Mouse (Mus musculus) mesoderm, embryonic 11.5 days (tissue): ENCODE results near the gene Mr1.

ENCODE experiments used
- DNase-seq: peaks from one replicate; pipeline ENCODE4 v3.0.0-alpha.2; 2012; ENCODE audit warnings: low read depth, low spot score

The Mr1 gene

DNA sequence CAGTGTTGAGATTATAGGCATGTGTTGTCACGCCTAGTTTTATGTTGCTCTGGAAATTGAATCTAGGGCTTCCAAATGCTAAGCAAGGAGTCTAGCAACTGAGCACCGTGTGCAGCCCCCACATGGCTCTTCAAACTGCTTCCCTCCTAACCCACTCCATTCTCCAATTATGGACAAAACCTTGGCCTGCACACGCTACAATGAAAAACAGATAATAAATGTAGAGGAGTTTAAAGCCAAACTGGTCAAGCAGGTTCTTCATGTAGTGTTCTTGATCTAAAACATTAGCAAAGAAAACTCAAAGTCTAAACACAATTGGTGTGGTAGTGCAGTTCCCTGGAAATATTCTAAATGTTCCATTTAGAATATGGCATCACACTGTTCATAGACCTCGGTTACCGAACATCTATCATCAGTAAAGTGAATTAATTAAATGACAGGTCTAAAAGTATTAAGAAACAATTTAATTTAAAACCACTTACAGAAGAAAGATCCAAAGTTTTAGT lies 19.1 kb downstream of the Mr1 start:
- DNase-seq = no peak

DNA sequence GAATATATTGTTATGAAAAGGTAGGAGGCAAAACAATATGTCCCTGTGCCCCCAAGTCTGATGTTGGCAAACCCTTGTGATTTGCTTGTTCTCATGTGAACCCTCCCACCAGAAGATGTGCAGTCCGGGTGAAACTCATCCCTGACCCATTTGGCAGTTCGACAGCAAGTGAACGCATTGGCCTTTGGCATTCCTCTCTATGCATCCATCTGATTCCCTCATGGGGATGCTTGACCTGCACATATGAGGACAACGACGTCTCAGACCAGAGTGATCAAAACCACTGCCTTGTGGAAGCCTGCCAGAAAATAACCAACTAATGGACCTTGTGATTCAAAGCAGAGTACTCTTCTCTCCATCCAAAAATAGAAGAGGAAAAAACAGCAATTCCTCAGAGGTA lies 19.9 kb downstream of the Mr1 start:
- no peak for DNase-seq

DNA sequence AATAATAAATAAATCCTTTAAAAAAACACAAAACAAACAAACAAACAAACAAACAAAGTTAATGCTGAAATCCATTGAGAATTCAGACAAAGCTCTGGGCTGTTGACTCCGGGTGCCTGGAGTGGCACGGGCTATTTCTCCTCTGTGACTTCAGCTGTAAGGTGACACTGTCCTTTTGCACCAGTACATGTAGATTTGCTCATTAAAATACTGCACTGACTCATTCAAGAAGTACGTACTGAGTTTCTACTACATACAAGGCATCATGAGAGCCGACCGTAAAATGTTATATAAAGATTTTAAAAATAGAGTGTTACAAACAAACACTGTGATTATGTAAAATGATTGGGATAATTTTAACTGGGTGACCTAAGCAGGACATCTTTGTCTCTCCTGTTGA lies 22.2 kb downstream of the Mr1 start:
- no peak for DNase-seq

DNA sequence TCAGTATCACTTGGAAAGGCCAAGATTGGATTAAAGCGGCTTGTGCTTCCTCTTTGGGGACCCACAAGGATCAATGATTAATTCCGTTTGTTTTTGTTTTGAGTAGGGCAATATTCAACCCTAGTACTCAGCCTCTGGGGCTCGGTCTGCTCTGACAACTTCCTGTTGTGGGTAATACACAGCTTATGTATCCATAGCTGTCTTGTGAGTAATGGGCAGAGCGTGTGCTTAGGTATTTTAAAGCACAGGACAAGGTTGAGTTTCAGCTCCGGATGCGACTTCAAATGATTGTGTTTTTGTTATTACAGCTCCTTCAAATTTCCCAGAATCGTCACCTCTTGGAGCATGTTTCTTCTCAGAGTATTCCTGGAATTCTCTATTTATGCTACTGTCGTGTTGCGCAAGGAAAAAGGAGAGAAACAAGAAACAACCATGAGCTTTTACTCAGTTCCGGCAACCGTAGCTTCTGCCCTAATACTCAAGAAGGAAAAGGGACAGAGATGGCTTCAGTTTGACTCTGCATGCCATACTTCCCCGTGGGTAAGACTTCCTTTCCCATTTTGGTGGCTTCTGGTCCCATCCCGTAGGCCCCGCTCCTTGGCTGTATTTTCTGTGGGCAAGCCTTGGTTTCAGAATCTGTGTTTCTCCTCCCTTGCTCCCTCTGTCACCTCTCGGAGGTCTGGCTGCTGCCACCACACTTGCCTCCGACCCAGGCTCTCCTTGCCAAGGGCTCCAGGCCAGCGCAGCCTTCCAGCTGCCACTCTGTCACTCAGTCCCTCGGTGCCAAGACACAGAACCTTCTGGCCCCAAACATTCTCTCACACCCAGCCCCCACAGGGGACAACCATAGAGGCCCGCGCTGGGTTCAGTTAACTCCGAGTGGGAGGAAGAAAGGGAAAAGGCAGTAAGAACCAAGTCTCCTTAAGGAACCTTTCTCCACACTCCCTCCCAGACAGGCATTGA lies 24.4 kb downstream of the Mr1 start:
- DNase-seq = no peak

DNA sequence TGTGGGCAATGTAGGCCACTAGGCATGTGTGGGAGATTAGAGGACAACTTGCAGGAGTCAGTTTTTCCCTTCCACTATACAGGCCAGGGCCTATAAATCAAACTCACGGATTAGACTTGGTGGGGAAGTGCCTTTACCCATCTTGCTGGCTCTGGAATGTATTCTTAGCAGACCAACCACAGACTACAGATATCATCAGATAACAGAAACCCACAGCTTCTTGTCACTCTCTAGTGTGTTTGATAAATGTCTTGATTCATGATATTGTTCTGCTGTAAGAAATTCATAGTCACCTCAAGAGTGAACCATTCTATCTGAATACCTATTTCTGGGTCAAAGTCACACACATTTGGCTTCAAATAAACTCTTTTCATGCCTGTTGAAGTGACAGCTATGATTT lies 26.9 kb downstream of the Mr1 start:
- no peak for DNase-seq

DNA sequence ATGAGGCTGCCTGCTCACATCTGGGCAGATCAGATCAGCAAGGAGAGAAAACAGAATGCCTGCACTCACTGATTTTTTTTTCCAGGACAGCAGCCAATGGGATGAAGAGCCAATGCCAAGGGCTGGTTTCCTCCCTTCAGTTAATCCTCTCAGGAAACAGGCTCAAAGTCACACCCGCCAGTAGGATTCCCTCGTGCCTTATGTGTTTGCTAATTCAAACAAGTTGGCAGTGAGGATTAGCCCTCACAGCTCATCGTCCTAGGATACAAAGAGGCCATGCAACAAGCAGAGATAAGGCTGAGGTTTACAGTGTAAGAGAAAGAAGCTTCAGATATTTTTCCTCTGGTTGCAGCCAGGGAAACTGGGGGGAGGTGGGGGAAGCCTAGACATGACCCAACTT lies 32.7 kb downstream of the Mr1 start:
- no peak for DNase-seq

DNA sequence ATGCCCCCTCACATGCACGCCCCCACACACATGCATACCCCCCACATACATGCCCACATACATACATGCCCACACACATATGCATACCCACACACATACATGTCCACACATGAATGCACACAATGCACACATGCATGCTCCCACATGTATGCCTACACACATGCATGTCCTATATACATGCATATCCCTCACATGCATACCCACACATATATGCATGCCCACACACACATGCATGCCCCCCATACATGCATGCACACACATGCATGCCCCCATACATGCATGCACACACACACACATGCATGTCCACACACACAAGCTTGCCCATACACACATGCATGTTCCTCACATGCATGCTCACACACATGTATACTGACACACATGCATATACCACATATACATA lies 33.7 kb downstream of the Mr1 start:
- DNase-seq = no peak

DNA sequence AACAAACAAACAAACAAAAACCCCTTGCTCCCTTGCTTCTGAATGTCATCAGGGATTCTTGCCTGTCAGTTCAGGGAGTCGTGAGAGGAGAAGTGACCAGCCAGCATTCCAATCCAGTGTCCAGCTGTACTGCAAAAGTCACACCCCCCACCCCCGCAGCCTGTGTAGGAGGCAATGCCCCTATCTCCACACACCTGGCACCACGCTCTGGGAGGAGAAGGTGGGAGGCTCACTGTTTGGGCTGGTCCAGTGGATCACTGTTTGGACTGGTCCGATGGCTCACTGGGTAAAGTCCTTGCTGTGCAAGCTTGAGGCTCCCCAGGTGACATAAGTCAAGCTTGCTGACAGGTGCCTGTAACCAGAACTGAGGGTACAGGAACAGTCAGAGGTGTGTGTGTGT lies 34.5 kb downstream of the Mr1 start:
- no peak for DNase-seq

DNA sequence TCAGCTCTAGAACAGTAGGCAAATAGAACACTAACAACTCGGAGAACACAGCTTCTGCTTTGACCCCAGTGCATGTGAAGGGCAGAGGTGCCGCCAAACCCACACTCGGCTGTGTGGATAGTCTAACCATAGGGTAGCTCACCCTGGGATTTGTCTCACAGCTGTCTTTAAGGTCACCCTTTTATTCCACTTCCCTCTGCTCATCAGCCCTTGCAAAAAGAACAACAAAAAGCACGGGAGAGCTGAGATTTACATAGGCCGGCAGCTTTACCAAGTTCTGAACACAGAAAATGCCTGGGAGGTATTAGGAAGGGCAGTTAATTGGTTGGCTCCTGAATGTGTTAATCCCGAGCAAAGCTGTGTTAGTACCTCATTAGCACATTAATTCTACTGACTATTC lies 35.1 kb downstream of the Mr1 start:
- no peak for DNase-seq

DNA sequence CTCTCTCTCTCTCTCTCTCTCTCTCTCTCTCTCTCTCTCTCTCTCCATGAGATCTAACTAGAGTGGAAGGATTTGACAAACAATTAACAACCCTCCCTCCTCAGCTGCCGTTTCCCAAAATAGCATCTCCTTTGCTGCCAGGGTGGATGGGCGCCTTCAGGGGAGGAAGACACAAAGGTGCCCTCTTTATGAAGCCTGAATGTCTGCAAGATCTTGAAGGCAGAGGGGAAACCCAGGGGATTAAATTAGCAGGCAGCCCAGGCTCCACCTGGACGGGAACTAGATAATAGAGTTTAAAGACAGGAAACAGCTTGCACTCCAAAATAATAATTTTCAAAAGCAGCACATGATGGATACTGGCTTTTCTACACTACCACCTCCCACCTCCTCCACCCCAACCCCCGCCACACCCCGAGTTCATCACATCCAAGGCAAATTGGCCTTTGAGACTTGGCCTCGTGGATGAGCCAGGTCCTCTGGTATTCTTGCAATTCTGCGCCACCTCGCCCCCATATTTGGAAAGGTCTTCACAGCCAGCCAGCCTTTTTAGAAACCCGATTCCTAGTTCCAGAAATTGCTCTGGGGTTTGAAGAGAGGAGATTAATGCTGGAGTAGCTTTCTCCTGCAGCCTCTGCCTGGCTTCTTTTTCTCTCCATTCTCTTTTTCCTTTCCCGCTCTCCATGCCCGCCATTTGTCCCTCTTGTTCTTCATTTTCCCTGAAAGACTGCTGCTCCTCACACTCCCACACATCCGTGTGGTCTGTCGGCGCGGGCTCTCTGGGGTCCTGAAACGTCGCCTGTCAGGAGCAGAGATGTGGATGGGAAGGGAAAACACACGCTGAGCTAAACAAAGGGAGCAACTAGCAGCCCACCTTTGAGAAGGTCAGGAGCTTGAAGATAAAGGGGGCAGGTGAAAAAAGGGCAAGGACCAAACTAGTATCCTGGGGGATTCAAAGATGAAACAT lies 36.9 kb downstream of the Mr1 start:
- no peak for DNase-seq

DNA sequence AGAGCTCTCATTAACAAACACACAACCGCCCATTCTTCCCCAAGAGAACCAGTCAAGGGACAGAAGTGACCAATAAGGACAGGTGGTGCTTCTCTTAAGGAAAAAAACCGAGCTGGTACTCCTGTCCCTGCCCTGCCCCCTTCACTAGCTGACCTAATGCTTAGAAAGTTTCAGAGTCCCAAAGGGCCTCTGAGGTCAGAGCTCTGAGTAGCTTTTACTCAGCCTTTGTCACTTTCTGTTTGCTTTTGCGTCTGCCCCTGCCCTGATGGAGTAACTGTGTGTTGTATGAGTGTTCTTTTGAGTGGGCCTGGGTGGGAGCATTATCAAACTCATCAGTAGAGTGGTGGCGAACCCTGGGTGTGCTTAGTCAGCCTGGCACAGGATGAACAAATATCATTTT lies 38.2 kb downstream of the Mr1 start:
- DNase-seq = peak; percentile 47

DNA sequence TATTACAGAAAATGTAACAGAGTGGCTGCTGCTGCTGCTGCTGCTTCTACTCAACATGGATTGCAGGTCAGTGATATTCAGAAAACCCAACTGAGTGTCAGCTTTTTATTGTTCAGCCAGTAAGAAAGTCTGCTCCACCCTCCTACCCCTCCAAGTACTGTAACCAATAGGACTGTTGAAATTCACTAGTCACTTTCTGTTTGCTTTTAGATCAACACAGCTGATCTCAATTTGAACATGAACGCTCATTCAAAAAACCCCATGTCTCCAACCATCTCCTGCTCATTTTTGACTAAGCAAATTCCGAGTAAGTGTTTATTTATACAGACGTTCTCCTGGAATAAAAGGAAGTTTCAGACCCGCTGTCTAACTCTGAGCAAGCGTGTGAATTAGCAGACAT lies 38.8 kb downstream of the Mr1 start:
- no peak for DNase-seq

DNA sequence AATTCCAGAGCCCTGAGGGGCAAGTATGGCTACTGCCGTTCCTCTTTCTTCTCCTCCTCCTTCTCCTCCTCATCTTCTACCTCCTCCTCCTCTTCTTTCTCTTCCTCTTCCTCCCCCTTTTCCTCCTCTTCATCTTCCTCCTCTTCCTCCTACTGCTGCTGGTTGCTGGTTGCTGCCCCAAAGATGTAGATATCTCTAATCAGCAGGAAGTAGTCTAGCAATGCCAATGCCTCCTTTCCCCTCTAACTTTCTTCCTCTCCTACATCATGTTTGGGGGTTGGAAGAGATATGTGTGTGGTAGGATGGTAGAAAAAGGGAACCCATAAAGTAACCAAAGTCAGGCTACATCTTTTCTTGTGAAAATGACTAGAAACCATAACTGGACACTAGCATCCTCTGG lies 40.3 kb downstream of the Mr1 start:
- no peak for DNase-seq

DNA sequence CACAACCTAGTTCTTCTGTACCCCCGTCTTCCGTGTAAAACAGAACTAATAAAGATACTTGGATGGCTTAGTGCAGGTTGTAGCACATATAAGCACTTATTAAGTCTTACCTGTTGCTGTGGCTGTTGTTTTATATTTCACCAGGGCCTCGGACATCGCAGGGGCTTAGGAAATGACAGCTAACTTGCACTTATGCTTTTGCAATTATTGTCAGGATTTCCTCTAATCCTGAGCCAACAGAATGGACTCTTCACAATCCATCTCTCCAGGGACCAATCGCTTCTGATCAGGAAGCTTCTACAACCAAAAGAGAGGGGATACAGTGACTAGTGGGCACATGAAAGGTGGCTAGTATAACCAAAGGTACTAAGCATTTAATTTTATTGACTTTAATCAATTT lies 42.6 kb downstream of the Mr1 start:
- DNase-seq = no peak

DNA sequence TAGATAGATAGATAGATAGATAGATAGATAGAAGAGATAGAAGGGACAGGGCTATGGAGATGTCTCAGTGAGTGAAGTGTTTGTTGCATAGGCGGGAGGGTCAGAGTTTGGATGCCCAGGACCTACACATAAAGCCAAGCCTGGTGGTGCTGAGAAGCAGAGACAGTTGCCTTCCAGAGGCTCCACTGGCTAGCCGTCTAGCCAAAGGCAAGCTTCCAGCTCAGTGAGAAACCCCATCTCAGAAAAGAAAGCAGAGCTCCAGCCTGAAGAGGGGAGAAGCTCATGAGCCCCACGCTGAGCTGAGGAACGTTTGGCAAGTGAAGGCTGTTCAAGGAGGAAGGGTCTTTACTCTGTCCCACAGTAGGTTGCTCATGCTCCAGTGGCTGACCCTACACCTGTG lies 44.0 kb downstream of the Mr1 start:
- DNase-seq = no peak

DNA sequence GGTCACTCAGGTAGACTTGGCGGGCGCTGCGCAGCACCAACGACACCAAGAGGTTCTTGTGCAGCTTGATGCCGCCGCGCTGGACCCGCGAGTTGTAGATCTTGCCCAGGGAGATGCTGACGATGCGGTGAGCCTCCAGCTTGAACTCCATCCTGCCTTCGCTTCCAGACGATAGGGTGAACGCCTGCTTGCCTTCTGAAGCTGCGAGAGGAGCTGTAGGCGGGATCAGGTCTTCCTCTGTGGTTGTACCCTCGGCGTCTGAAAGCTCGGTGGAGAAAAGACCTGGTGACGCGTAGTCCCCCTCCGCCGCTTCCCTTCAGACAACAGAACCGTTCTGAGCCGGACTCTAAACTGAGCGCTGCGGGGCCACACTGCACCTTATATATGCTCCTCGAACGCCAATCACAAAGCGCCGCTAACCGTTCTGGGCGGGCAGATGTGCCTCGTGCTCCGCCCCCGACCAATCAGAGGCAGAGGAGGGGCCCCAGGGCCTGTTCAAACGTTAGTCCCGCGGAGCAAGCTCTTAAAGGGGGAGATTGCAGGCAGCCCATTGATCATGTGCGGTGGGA lies 47.2 kb downstream of the Mr1 start, which contains the start of gene Ier5:
Gene Ier5 (minus strand): TSS at position 357 of the 569 bp plus-strand sequence.
- peak; percentile 98 for DNase-seq

DNA sequence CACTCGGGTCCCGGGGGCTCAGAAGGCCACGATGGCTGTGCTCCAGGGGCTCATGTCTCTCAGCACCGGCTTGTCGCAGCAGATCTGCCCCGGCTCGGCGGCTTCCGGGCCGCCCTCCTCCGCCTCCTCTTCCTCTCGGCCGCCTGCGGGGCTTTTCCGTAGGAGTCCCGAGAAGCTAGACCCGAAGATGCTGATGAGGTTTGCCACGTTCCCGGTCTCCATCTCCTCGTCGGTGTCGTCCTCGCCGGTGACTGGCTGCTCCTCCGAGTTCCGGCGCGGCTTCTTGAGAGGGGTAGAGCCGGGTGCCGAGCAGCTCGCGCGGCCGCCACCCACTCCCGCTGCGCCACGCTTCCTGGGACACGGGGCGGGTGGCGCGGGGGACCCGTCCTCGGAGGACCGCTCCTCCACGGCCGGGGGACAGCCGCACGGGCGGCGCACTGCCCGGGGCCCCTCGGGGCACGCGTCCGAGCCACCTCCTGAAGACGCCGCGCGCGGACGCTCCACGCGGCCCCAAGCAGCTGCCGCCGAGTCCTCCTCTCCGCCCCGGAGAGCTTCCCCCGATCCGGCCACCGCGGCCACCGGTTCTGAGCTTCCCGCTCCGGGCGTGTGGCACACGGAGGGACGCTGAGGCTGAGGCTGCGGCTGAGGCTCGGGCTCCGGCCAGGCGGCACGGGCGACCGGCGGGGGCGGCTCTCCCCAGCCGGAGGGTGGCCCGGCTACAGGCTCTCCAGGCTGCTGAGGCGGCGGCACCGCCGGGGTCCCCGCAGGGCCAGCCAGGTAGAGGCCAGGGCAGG lies 47.9 kb downstream of the Mr1 start:
- no peak for DNase-seq

DNA sequence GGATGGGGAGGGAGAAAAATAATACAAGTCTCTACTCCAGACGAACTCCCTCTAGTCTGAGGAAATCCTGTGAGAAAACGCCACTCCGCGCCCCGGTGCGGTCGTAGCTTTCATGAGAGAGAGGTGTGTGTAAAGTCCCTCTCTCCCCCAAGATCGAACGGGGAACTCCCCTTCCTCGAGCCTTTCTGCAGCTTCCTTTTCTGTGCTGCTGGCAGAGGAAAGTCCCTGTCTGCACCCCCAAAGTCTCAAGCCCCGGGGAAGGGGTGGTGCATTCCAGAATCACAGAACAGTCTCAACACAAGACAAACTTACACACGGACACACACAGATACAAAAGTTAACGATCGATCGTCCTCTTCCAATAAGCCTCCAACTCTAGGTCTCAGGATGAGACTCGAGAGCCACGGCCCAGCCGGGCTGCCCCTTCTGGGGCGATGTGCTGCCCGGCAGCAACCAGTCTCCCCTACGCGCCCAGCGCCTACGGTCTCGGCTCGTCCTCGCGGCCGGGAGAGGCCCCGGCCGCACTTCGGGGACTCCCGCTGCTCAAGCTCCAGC lies 48.6 kb downstream of the Mr1 start:
- DNase-seq = no peak

DNA sequence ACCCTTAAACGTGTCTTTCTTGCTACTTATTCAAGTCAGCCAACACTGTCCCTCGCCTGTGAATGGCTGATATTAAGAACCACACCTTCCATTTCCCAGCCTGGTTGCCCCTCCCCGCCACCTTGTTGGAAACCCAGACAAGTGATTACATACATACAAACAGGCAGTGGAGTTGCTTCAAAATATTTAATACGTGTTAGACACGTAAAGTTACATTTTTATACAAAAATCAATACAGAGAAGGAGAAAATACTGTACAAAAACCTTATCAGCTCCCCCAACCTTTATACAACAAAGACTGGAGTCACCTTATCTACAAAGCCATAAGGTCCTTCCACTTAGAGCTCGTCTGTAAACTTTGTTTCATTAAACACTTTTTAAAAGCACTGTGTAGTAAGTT lies 49.3 kb downstream of the Mr1 start:
- no peak for DNase-seq

DNA sequence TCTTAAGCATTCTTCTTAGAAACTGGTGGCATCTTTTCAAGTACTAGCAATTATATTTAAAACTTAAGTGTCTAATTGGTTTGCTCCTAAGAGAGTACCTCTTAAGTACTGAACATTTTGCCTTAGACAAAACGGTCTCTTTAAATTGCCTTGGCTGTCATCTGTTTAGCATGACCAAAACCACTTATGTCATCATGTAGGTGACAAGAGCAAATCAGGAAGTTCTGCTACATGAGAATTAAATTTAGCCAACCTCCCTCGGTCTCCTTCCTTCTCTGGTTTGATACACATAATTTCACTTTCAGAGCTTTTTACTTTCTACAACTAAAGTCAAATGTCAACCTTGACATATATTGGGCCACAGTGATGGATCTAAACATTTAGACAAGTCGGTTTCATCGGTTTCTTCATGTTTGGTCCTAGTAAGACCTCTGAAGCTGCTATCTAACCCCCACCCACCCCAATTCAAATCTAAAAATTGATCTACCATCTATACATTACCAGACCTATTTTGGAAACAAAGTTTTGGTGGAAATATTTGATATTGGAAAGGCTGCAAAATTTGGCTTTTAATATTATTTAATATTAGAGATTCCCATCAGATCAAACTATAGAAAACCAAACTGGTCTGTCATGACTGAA lies 49.9 kb downstream of the Mr1 start:
- DNase-seq = no peak
